Mouse (Mus musculus) right cerebral cortex, postnatal 4 days (tissue): ENCODE data around the gene Nusap1.
"Not testable (repeated sequence)": the region's sequence is repeated elsewhere in the genome, so short reads cannot be mapped to it uniquely, and the experiment has no call there.

Source experiments
- DNase-seq: peaks from one replicate; pipeline ENCODE4 v3.0.0-alpha.2; 2022

Nusap1 gene

DNA sequence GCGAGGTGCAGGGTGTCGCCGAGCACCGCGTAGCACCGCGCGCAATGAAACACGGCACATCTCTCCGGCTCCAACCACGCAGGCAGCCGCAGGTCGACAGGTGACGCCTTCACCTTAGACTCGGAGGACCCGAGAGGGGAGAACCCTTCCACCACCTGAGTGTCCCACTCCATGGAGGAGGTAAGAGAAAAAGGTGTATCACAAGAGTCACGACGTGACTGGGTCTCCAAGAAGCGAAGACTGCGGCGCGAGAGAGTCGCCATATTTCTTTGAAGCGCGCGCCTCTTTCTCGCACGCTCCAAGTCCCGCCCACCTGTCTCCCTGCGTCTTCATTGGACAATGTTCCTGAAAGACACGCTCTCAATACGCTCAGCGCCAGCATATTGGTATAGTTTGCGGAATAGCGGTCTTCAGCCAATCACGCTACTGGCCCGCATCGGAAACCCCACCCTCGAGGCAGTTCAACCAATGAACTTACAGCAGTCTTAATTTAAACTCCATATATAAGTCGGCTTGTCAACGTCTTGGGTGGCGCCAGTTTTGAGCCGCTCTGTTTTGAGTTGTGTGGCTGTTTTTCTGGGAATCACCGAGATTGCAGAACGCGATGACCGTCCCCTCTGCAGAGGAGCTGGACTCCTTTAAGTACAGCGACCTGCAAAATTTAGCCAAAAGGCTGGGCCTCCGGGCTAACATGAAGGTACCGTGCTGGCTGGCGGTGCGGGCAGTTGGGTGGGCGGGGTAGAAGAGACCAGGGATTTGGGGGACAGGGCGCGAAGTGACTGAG lies at the start of gene Nusap1, which contains the start of gene Oip5:
Gene Nusap1 (plus strand): TSS at position 100 of the 784 bp plus-strand sequence.
Gene Oip5 (minus strand): TSS at position 271 of the 784 bp plus-strand sequence.
- DNase-seq, result peak; percentile 86

DNA sequence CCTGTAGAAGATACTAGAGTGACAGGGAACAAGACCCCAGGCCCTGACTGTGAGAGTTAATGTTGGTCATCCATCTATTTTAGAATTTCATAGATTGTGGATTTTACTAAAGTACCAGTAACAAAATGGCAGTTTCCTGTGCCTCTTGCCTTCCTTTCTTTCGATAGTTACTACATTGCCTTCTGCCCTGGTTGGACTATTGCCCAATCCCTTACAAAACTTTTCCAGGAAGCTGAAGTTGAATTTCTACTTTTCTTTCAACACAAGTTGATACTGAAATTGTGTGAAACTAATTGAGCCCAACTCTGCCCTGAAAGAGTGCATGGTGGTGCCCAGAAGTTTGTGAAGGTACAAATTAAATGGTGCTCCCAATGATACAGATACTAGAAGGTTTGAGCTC lies 45.6 kb upstream of the Nusap1 start:
- DNase-seq, result no peak

DNA sequence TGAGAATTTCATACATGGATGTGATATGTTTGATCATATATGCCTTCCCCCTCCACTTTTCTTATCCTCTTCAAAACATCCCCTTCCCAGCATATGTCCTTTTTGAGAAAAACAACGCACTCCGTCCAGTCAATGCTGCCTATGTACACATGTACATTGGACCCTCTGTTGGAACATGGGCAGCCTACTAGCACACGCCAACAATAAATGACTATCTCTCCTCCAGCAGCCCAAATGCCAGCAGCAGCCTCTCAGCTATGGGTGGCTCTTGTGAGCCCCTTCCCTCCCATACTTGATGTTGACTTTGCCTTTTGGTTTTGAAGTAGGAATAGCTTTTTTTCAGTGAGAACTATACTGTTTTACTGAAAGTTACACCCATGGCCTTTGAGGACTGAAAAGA lies 36.5 kb upstream of the Nusap1 start:
- DNase-seq, result no peak

- DNase-seq, result no peak
Observed at GRCm38 (mm10) chr2:119583439-119583838, 34.7 kb upstream of the Nusap1 start.

DNA sequence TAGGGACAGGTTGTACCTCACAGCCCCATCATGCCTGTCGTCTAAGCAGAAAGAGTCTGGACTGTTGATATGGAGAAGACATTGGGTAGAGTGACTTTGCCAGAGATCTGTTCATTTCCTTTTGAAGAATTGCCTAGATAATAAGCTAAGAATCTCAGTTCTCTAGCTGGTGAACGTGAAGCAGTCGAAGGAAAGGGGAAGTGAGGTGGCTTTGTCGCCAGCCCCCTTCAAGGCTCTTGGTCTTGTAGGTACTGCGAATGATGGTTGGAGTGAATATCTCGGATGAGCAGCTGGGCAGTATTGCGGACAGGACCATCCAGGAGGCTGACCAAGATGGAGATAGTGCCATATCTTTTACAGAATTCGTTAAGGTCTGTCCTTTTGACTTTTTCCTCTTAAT lies 33.8 kb upstream of the Nusap1 start:
- no peak for DNase-seq

DNA sequence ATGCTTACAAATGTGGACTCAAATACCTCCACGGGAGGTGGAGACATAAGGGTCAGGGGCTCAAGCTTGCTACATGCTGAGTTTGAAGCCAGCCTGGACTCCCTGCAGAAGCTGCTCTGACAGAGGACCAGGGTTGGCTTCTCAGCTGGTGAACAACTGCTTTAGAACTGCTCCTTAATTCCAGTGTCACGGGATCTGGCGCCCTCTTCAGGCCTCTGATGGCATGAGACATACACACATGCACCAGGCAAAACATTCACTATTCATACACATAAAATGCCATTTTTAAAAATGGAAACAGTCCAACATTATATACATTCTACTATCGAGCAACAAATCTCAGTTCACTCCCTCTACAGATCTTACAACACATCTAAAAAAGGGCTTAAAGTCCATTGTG lies 30.7 kb upstream of the Nusap1 start:
- DNase-seq, result peak; percentile 56

GRCm38 (mm10) chr2:119591247-119591646 lies 26.9 kb upstream of the Nusap1 start:
- no peak for DNase-seq

DNA sequence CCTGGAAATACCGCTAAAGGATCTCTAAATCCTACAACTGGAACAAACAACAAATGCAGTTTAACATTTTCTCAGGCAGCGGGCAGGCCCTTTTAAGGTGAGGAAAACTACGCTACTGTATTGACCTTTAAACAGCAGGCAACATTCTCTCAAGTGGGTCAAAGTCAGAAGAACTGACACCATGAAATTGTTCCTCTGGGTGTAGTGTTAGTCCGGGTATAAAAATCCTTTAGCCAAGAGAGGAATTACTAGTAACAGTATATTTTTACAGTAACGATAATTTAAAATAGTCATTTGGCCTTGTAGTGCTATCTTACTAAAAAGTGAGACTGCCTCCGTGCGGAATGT lies 24.4 kb upstream of the Nusap1 start:
- DNase-seq, result no peak

DNA sequence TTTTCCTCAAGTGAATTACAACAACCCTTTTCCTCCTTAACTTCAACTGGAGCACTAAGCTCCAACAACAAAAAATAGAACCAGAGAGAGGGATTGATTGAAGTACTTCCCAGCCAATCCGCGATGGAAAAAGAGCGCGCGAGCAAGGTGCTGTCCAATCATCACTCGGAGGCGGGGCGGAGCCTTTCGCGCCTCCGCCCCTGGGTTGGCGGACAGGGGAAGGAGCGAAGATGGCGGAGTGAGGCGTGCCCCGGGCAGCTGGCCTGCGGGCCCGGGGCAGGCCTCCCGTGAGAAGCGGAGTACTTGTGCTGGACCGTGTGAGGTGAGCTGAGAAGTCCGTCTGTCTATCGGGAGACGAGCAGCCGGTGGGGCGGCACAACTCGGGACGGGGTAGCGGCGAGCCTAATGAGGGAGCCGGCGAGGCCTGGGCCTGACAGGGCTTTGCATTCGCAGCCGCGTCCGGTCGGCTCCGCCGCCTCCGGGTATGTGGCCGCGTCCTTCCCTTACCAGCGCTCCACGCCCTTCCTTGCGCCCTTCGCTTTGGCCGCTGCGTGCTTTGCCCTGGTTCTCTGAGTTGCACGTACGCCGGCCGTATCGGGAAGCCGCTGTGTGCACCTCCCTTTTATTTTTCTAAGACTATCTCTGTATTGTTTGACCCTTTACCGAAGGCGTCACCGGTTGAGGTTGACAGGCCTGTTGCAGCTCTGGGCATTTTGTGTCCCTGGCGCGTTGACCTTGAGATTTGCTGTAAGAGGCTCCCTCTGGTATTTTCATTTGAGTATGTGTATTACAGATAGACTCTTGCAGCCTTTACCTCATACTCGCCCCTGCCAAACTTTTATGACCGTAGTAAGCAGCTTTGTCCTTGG lies 23.8 kb upstream of the Nusap1 start:
- DNase-seq, result peak; percentile 99

DNA sequence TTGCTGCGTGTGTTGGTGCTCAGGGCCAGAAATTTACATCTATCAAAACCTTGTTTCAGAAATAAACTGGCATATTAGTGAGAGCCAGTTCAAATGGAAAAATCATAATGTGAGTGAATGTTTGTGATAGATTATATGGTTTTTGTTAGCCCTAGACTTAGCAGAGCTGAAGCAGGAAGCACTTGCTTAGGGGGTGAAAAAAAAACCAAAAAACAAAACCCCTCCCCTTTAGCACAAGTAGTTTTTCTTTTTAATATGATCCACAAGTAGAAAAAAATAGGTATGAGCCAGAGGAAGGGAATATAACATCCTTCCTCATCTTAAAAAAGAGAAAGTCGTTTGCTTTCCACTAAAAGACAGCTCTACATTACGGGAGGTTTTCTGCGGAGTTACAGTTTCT lies 22.8 kb upstream of the Nusap1 start:
- DNase-seq, result no peak

- no peak for DNase-seq
Observed at GRCm38 (mm10) chr2:119596781-119597330, 21.2 kb upstream of the Nusap1 start.

GRCm38 (mm10) chr2:119601027-119601426 lies 17.1 kb upstream of the Nusap1 start:
- no peak for DNase-seq

DNA sequence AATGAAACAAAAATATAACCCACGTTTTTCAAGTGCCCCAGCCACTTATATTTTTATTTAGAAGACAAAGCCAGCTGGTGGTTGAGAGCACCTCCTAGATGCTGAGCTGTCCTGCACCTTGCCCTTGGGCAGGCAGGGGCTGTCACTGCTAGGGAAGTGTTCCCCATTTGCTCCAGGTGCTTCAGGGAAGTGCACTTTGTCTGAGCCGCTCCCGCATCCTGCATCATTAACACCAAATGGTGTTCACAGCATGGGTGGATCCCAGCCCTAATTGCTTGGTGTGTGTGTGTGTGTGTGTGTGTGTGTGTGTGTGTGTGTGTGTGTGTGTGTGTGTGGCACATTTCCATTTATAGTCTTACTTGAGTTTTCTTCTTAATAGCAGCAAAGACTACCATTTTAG lies 16.5 kb upstream of the Nusap1 start:
- DNase-seq, result not testable (repeated sequence)

- no peak for DNase-seq
Observed at GRCm38 (mm10) chr2:119602488-119602887, 15.6 kb upstream of the Nusap1 start.

DNA sequence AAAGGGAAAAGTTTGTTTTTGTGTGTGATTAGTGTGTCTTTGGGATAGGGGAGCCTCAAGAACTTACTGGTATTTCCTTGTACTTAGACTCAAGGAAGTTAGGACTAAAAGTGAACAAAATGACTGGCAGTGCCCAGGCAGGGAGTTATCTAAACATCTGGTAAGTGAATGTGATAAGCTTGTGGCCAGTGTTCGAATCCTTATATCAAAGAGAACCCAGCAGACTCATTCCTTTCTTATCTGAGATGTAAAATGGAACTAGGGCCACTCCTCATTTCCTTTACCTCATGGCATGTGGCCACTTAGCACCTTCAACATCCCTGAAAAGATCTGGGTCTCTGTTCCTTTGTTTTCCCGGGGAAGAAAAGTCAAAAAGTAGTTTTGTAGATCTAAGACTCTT lies 14.2 kb upstream of the Nusap1 start:
- DNase-seq, result no peak

DNA sequence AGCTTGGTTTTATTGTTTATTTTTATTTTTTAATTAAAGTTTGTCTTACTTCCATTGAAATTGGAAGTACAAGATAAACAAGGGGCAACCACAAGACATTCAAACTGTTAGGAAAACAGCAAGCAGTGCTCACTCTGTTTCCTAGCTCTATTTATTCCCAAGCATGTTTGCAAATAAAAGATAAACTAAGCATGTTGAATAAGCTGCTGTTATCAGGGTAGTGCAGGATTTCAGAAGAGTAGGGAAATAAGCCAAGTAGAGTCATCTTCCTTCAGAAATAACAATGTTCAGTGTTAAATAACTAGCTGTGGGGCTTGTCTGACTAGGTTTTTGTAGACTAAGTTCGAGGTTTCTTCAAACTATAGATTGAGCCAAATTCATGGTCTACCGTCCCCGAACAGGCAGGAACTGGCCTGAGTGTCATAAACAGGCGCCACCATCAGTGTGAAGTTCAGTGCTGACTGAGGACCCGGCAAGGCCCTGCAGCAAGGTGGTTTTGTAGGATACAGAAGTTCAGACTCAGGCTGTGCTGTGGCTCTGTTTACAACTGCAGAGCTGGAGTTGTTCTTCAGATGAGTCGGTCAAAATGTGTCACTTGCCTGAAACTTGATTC lies 12.6 kb upstream of the Nusap1 start:
- no peak for DNase-seq

- no peak for DNase-seq
Observed at GRCm38 (mm10) chr2:119607023-119607422, 11.1 kb upstream of the Nusap1 start.

DNA sequence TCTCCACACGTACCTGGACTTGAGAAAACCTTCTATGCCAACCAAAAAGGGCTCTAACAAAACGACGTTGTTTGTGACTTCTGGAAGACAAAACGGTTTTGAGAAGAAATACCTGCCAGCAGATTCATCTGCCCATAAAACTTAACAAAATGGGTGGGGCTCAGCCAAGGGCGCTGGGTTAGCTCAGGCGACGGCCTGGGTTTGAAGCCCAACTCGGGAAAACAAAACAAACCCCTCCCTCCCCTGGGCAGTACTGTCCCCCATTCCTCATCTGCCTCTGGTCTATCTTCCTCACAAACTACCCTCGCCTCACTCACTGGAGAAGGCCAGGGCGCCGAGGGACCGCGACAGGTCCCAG lies 278 bp upstream of the Nusap1 start:
- no peak for DNase-seq

DNA sequence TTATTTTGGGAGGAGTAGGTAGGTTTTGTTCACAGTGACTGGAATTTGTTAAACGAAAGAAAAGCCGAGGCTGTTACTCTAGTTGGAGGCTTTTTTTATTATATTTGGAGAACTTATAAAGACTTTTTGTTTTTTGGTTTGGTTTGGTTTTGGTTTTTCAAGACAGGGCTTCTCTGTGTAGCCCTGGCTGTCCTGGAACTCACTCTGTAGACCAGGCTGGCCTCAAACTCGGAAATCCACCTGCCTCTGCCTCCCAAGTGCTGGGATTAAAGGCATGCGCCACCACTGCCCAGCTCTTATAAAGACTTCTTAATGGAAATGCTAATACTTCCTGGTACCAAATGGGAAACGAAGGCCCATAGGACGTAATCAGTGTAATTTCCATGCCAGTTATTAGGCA lies 904 bp downstream of the Nusap1 start:
- not testable (repeated sequence) for DNase-seq

DNA sequence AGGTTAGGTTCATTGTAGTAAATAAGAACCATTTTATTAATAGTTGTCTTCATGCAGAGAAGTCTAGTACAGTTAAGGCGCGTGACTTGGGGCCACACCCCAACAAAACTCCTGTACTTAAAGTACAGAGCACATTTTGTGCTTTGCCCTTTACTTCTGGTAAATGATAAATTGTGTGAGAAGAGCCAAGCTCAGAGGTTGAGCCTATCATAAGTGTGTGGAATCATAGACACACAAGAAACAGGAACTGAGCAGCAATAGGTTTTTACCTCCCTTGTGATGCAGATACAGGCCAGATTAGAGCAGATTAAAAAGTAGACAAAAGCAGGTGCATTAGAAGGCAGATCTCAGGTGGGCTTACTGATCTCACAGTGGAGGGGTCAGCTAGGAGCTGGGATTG lies 3.2 kb downstream of the Nusap1 start:
- no peak for DNase-seq

- no peak for DNase-seq
Observed at GRCm38 (mm10) chr2:119636781-119637180, 18.7 kb downstream of the Nusap1 start.

DNA sequence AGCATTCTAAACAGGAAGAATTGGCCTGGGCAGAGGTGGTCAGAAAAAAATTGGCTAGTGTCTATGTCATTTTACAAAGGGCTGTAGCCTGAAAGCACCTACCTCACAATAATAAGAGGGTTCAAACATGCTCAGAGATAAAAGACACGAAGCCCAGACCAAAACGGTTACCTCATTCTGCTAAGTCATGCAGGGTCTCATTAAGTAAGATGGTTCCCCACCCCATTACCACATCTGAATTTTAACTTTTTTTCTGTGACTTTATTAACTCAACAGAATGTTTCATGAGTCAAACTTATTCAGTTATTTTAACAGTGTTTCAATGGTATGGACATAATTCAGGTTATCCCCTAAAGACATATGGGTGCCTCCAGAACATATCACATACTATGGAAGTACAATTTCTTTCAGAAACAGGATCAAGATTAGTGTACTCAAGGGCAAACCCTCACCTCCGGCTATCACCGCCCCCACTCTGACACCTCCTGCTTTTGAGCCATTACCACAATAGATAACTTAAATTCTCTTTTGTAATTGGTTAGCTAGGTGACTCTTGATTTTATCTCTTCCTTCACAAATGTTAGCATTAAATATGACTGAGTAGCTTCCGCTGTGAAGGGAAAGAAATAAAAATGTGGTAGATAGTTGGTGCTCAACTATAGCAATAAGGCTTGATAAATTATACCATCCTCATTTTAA lies 23.3 kb downstream of the Nusap1 start:
- no peak for DNase-seq

DNA sequence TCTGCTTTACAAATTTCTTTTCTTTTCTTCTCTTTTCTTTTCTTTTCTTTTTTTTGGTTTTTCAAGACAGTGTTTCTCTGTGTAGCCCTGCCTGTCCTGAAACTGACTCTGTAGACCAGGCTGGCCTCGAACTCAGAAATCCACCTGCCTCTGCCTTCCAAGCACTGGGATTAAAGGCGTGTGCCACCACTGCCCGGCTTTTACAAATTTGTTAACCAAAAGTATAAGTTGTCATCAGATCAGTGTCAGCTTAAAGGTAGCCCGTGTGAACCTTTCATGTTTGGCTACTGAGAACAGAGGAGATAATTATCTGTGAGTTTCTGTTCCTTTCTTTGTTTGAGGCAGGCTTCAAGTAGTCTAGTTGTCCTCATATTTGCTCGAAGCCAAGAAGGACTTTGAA lies 26.2 kb downstream of the Nusap1 start:
- DNase-seq, result no peak
